Mouse (Mus musculus) liver, adult 2 months (tissue): ENCODE data around the gene Alg12.

Source experiments
- CTCF ChIP-seq: fragments of 200-500 bp; IDR thresholded peaks from 2 replicates; pipeline ENCODE4 v1.5.1; 2011; ENCODE audit warnings: low read depth, low read length, control low read depth
- POLR2A ChIP-seq: fragments of 200-500 bp; IDR thresholded peaks from 2 replicates; pipeline ENCODE4 v1.6.1; 2011; ENCODE audit warnings: low read length, control low read depth; ENCODE audit not compliant: insufficient read depth; ENCODE audit errors: extremely low read depth

DNA sequence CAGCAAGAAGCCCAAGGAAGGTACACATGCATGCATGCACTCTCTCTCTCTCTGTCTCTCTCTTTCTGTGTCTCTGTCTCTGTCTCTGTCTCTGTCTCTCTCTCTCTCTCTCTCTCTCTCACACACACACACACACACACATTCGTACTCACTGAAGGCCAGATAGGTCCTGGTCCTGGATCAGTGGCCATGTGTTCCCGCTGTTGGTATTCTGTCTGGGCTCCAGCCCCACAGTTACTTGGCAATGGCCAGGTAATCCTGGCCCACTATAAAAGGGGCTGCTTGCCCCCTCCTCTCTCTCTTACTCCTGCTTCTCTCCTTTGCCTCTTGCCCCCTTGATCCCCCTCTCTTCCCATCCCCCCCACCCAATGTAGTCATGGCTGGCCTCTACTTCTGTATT, 22.0 kb upstream of the Alg12 start:
- TF ChIP-seq CTCF: no peak
- TF ChIP-seq POLR2A: no peak
